Mouse (Mus musculus): ENCODE data around the gene Epn1. TPM values are rescaled to one million over a fixed set of nuclear protein-coding genes. Genes with fewer than 3 reads are reported as not detected.

Epn1 gene
- total RNA-seq (2012; rRNA removed), result 51.8 and 59.1 TPM in 2 replicates

DNA sequence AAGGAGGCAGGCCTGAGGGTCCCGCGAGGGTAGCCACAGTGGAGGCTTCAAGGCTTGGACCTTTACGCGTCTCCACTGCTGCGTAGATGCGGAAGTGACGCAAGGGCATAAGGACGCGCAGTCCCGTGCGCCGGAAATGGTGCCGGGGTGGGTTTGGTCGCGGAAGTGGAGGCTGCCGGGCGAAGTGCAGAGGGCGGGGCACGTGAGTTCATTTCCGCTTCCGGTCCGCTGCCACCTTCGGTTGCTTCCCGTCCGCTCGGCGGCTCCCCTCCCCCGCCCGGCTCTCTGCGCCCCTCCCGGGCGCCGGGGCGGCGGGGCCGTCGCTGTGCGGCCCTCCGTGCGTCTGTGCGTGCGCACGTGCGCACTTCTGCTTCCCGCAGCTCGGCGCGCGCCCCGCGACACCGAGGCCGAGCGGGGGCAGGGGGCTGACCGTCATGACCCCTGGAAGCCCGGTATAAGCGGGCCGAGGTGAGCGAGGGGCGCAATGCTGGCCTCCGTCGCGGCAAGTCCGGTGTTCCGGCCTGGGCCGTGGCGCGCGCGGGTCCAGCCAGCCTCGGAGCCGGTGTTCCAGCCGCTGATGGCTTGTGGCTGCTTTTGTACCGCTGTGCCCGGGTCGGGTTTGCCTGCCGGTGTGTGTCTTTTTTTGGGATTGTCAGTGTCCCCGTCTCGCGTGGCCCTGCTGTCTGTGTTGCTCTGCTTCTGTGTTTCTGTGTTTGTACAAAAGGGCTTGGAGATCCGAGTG lies at the start of gene Epn1:
TSS of gene Epn1 (plus strand) at position 226 of the 742 bp plus-strand sequence.
- Histone ChIP-seq H3K36me3 (ENCODE audit: control insufficient read depth, insufficient read depth, low read length, poor library complexity, severe bottlenecking) (peaks cover 43% of the 10 kb centered on the region), H3K27ac (ENCODE audit: insufficient read depth, low read depth, low read length, poor library complexity, severe bottlenecking) (peak within 1 kb of the TSS; percentile 70), H3K9me3 (ENCODE audit: control insufficient read depth, insufficient read depth, low read depth, low read length) (no peaks in the 10 kb centered on the region), H3K4me3 (ENCODE audit: insufficient read depth in 1 of 2, low read depth in 1 of 2, low read length in 2 of 2, poor library complexity in 1 of 2, severe bottlenecking in 1 of 2) (peak within 1 kb of the TSS; percentile 81 to 97), H3K4me1 (ENCODE audit: control insufficient read depth in 2 of 2, insufficient read depth in 2 of 2, low read length in 2 of 2, poor library complexity in 1 of 2) (peaks cover 2 to 3% of the 10 kb centered on the region in 2 experiments; a peak in 1 of 4 replicates), H3K9ac (ENCODE audit: insufficient read depth, low read depth, low read length, poor library complexity, severe bottlenecking) (peak within 1 kb of the TSS; percentile 91)
- in situ Hi-C loops (cut with MboI; ENCODE audit: low sequenced_read_pairs in 2 of 2, unreplicated experiment in 2 of 2), result no loop called here
- TF ChIP-seq MAFK (IDR thresholded peaks at IDR 0.05; ENCODE audit: insufficient read depth, low read depth, low read length), result no peak
- TF ChIP-seq HCFC1 (IDR thresholded peaks at IDR 0.05; ENCODE audit: borderline replicate concordance, insufficient read depth, low read length), result peak; percentile 84
- TF ChIP-seq CHD2 (IDR thresholded peaks at IDR 0.05; ENCODE audit: low read depth, low read length), result peak; percentile 55; the same call in 1 of the 2 replicates
- DNase-seq (ENCODE audit: low read depth, low spot score), result peak; percentile 91

DNA sequence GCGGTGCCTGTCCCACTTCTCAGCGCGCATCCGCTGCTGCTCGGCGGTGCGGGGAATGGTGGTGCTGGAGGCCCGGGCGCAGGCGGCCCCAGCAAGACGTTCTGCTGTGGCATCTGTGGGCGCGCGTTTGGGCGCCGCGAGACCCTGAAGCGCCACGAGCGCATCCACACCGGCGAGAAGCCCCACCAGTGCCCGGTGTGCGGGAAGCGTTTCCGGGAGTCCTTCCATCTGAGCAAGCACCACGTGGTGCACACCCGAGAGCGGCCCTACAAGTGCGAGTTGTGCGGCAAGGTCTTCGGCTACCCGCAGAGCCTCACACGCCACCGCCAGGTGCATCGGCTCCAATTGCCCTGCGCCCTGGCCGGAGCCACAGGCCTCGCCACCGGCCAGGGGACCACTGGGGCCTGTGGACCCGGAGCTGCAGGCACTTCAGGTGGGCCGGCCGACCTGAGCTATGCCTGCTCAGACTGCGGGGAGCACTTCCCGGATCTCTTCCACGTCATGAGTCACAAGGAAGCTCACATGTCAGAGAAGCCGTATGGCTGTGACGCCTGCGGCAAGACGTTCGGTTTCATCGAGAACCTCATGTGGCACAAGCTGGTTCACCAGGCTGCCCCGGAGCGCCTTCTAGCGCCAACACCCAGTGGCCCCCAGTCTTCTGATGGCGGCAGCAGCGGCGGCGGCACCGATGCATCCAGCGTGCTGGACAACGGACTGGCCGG lies 49.3 kb upstream of the Epn1 start:
- H3K36me3 ChIP-seq (ENCODE audit: control insufficient read depth, insufficient read depth, low read length, poor library complexity, severe bottlenecking), result peaks cover 5% of the 10 kb centered on the region; the same call in 1 of the 2 replicates
- in situ Hi-C loops (cut with MboI; ENCODE audit: low sequenced_read_pairs in 2 of 2, unreplicated experiment in 2 of 2), result no loop called here
- H3K9me3 ChIP-seq (ENCODE audit: control insufficient read depth, insufficient read depth, low read depth, low read length), result no peaks in the 10 kb centered on the region

GRCm38 (mm10) chr7:5031496-5031895 lies 48.5 kb upstream of the Epn1 start:
- TF ChIP-seq HCFC1 (IDR thresholded peaks at IDR 0.05; ENCODE audit: borderline replicate concordance, insufficient read depth, low read length) (no peak), CHD2 (IDR thresholded peaks at IDR 0.05; ENCODE audit: low read depth, low read length) (no peak), ZC3H11A (IDR thresholded peaks at IDR 0.05; ENCODE audit: borderline replicate concordance, low read depth, low read length) (no peak)
- in situ Hi-C loops (cut with MboI; ENCODE audit: low sequenced_read_pairs in 2 of 2, unreplicated experiment in 2 of 2), result no loop called here
- Histone ChIP-seq H3K4me1 (ENCODE audit: control insufficient read depth in 2 of 2, insufficient read depth in 2 of 2, low read length in 2 of 2, poor library complexity in 1 of 2) (peaks cover 0 to 12% of the 10 kb centered on the region in 2 experiments; a peak in 1 of 4 replicates), H3K9me3 (ENCODE audit: control insufficient read depth, insufficient read depth, low read depth, low read length) (no peaks in the 10 kb centered on the region), H3K9ac (ENCODE audit: insufficient read depth, low read depth, low read length, poor library complexity, severe bottlenecking) (peak overlapping the region; percentile 50), H3K27ac (ENCODE audit: insufficient read depth, low read depth, low read length, poor library complexity, severe bottlenecking) (no peak overlapping the region), H3K36me3 (ENCODE audit: control insufficient read depth, insufficient read depth, low read length, poor library complexity, severe bottlenecking) (peaks cover 5% of the 10 kb centered on the region; the same call in 1 of the 2 replicates), H3K4me3 (ENCODE audit: insufficient read depth in 1 of 2, low read depth in 1 of 2, low read length in 2 of 2, poor library complexity in 1 of 2, severe bottlenecking in 1 of 2) (peak overlapping the region; percentile 59 to 63)
- no peak for DNase-seq (ENCODE audit: low read depth, low spot score)

More for the DNA sequence above, 49.3 kb upstream of the Epn1 start:
- H3K4me1 ChIP-seq (ENCODE audit: control insufficient read depth in 2 of 2, insufficient read depth in 2 of 2, low read length in 2 of 2, poor library complexity in 1 of 2), result peaks cover 0 to 12% of the 10 kb centered on the region in 2 experiments; a peak in 1 of 4 replicates
- peak overlapping the region; percentile 59 to 63 for H3K4me3 ChIP-seq (ENCODE audit: insufficient read depth in 1 of 2, low read depth in 1 of 2, low read length in 2 of 2, poor library complexity in 1 of 2, severe bottlenecking in 1 of 2)
- H3K27ac ChIP-seq (ENCODE audit: insufficient read depth, low read depth, low read length, poor library complexity, severe bottlenecking), result no peak overlapping the region
- peak overlapping the region; percentile 50 for H3K9ac ChIP-seq (ENCODE audit: insufficient read depth, low read depth, low read length, poor library complexity, severe bottlenecking)
- TF ChIP-seq ZC3H11A (IDR thresholded peaks at IDR 0.05; ENCODE audit: borderline replicate concordance, low read depth, low read length) (no peak), HCFC1 (IDR thresholded peaks at IDR 0.05; ENCODE audit: borderline replicate concordance, insufficient read depth, low read length) (no peak; the same call in 1 of the 2 replicates), CHD2 (IDR thresholded peaks at IDR 0.05; ENCODE audit: low read depth, low read length) (no peak), MAFK (IDR thresholded peaks at IDR 0.05; ENCODE audit: insufficient read depth, low read depth, low read length) (no peak), ZNF384 (IDR thresholded peaks at IDR 0.05; ENCODE audit: low read depth, low read length) (no peak)
- no peak for DNase-seq (ENCODE audit: low read depth, low spot score)

GRCm38 (mm10) chr7:5033818-5034217 lies 46.2 kb upstream of the Epn1 start, which contains the start of gene 4632433K11Rik:
Gene 4632433K11Rik (plus strand): TSS chr7:5034118.
- Histone ChIP-seq H3K9me3 (ENCODE audit: control insufficient read depth, insufficient read depth, low read depth, low read length) (no peaks in the 10 kb centered on the region), H3K4me3 (ENCODE audit: insufficient read depth in 1 of 2, low read depth in 1 of 2, low read length in 2 of 2, poor library complexity in 1 of 2, severe bottlenecking in 1 of 2) (no peak within 1 kb of the TSS), H3K4me1 (ENCODE audit: control insufficient read depth in 2 of 2, insufficient read depth in 2 of 2, low read length in 2 of 2, poor library complexity in 1 of 2) (peaks cover 2 to 10% of the 10 kb centered on the region in 2 experiments; a peak in 1 of 4 replicates), H3K36me3 (ENCODE audit: control insufficient read depth, insufficient read depth, low read length, poor library complexity, severe bottlenecking) (peaks cover 3% of the 10 kb centered on the region; the same call in 1 of the 2 replicates), H3K9ac (ENCODE audit: insufficient read depth, low read depth, low read length, poor library complexity, severe bottlenecking) (no peak within 1 kb of the TSS), H3K27ac (ENCODE audit: insufficient read depth, low read depth, low read length, poor library complexity, severe bottlenecking) (no peak within 1 kb of the TSS)
- no peak for DNase-seq (ENCODE audit: low read depth, low spot score)
- in situ Hi-C loops (cut with MboI; ENCODE audit: low sequenced_read_pairs in 2 of 2, unreplicated experiment in 2 of 2), result no loop called here
- no peak for TF ChIP-seq ZNF384 (IDR thresholded peaks at IDR 0.05; ENCODE audit: low read depth, low read length)
- TF ChIP-seq MAFK (IDR thresholded peaks at IDR 0.05; ENCODE audit: insufficient read depth, low read depth, low read length), result no peak
- no peak for TF ChIP-seq HCFC1 (IDR thresholded peaks at IDR 0.05; ENCODE audit: borderline replicate concordance, insufficient read depth, low read length)
- TF ChIP-seq ZC3H11A (IDR thresholded peaks at IDR 0.05; ENCODE audit: borderline replicate concordance, low read depth, low read length), result no peak
